Mouse (Mus musculus) lung, embryonic 14.5 days (tissue): ENCODE measurements at regions not wholly inside any gene's neighbourhood (a gene's known extent, or its start where the extent isn't known, plus 50 kb on each side); places are given as distances from the start of the nearest gene placed in this dataset.

ENCODE experiments used
- ATAC-seq: fragments of 200-750 bp; cut with Nextera tagmentation; 2 replicates; pipeline ENCODE4 v1.8.0; 2017; ENCODE audit warnings: mild to moderate bottlenecking, moderate TSS enrichment, moderate library complexity; ENCODE audit not compliant: insufficient read depth
- DNase-seq: peaks from one replicate; pipeline ENCODE4 v3.0.0-alpha.2; 2015
- H3K27ac ChIP-seq: fragments of 300-500 bp; sonication (generic); 2 replicates; pipeline ENCODE4 v1.5.1; 2014; ENCODE audit warnings: low read depth, mild to moderate bottlenecking, moderate library complexity
- H3K27me3 ChIP-seq: fragments of 300-500 bp; sonication (generic); 2 replicates; pipeline ENCODE4 v1.6.1; 2014; ENCODE audit warnings: low read length, control low read depth; ENCODE audit not compliant: insufficient read depth
- H3K36me3 ChIP-seq: fragments of 300-500 bp; sonication (generic); 2 replicates; pipeline ENCODE4 v1.6.1; 2014; ENCODE audit warnings: control low read depth; ENCODE audit not compliant: insufficient read depth
- H3K4me1 ChIP-seq: fragments of 300-500 bp; sonication (generic); 2 replicates; pipeline ENCODE4 v1.6.1; 2014; ENCODE audit warnings: antibody characterized with exemption, control low read depth; ENCODE audit not compliant: insufficient read depth
- H3K4me2 ChIP-seq: fragments of 300-500 bp; sonication (generic); 2 replicates; pipeline ENCODE4 v1.6.1; 2014; ENCODE audit warnings: mild to moderate bottlenecking
- H3K4me3 ChIP-seq: fragments of 300-500 bp; sonication (generic); 2 replicates; pipeline ENCODE4 v1.5.1; 2014; ENCODE audit warnings: low read depth, low read length
- H3K9ac ChIP-seq: fragments of 300-500 bp; sonication (generic); 2 replicates; pipeline ENCODE4 v1.6.1; 2014
- H3K9me3 ChIP-seq: fragments of 300-500 bp; sonication (generic); 2 replicates; pipeline ENCODE4 v1.6.1; 2016; ENCODE audit warnings: low read depth, low read length, control low read depth
- CTCF ChIP-seq: IDR thresholded peaks from 2 replicates; pipeline ENCODE4 v1.5.1; 2016; ENCODE audit warnings: antibody characterized with exemption, low read depth
- WGBS: fragments of 180-500 bp; shearing (Covaris S2); extraction: QIAGEN DNeasy Blood & Tissue Kit; methylation state at CpG from one replicate; pipeline ENCODE4 v1.1.7; 2014; 5-methylcytosine and 5-hydroxymethylcytosine counted together

GRCm38 (mm10) chr12:69501346-69501730 lies 81.5 kb downstream of the Vcpkmt start:
- peak; percentile 3; the same call in 1 of the 2 replicates for ATAC-seq
- H3K9ac ChIP-seq = no peak overlapping the region
- 27% methylated on average over 2 of the region's 2 CpGs for WGBS
- 0 out of 2 replicates have a peak overlapping the region, but pooled peaks have one; percentile 13 for H3K4me3 ChIP-seq
- H3K36me3 ChIP-seq = no peaks in the 10 kb centered on the region
- H3K4me2 ChIP-seq = peak overlapping the region; percentile 57
- TF ChIP-seq CTCF = no peak
- DNase-seq = no peak
- peaks cover 39% of the 10 kb centered on the region for H3K4me1 ChIP-seq
- no peaks in the 10 kb centered on the region for H3K9me3 ChIP-seq
- H3K27me3 ChIP-seq = no peaks in the 10 kb centered on the region
- peak overlapping the region; percentile 99 for H3K27ac ChIP-seq

GRCm38 (mm10) chr12:69500600-69501345 lies 82.1 kb downstream of the Vcpkmt start:
- peaks cover 44% of the 10 kb centered on the region for H3K4me1 ChIP-seq
- 53% methylated on average over 15 of the region's 15 CpGs for WGBS
- no peak overlapping the region for H3K9ac ChIP-seq
- ATAC-seq (no peak), DNase-seq (peak; percentile 69)
- peak overlapping the region; percentile 57; the same call in 1 of the 2 replicates for H3K4me2 ChIP-seq
- no peaks in the 10 kb centered on the region for H3K36me3 ChIP-seq
- H3K9me3 ChIP-seq = no peaks in the 10 kb centered on the region
- no peak for TF ChIP-seq CTCF
- H3K4me3 ChIP-seq = no peak overlapping the region
- no peaks in the 10 kb centered on the region for H3K27me3 ChIP-seq
- H3K27ac ChIP-seq = peak overlapping the region; percentile 99; the same call in 1 of the 2 replicates

- no peak overlapping the region for H3K4me3 ChIP-seq
- WGBS = 44% methylated on average over 7 of the region's 7 CpGs
- no peak for TF ChIP-seq CTCF
- no peaks in the 10 kb centered on the region for H3K27me3 ChIP-seq
- H3K4me1 ChIP-seq = peaks cover 54% of the 10 kb centered on the region
- DNase-seq = peak; percentile 87
- H3K27ac ChIP-seq = peak overlapping the region; percentile 88
- peak overlapping the region; percentile 9; the same call in 1 of the 2 replicates for H3K9ac ChIP-seq
- peak overlapping the region; percentile 20; the same call in 1 of the 2 replicates for H3K4me2 ChIP-seq
- no peaks in the 10 kb centered on the region for H3K9me3 ChIP-seq
- no peaks in the 10 kb centered on the region for H3K36me3 ChIP-seq
- peak; percentile 72 for ATAC-seq
Observed at GRCm38 (mm10) chr12:69497121-69497520, 85.7 kb downstream of the Vcpkmt start.

GRCm38 (mm10) chr12:69496341-69496904 lies 86.4 kb downstream of the Vcpkmt start:
- WGBS = 47% methylated on average over 6 of the region's 6 CpGs
- no peak for TF ChIP-seq CTCF
- Histone ChIP-seq H3K4me3 (no peak overlapping the region), H3K9me3 (no peaks in the 10 kb centered on the region), H3K36me3 (no peaks in the 10 kb centered on the region), H3K4me1 (peaks cover 47% of the 10 kb centered on the region), H3K4me2 (no peak overlapping the region), H3K27me3 (no peaks in the 10 kb centered on the region), H3K27ac (peak overlapping the region; percentile 88), H3K9ac (no peak overlapping the region)
- ATAC-seq (peak; percentile 18), DNase-seq (no peak)

GRCm38 (mm10) chr12:69495776-69496175 lies 87.1 kb downstream of the Vcpkmt start:
- no peak for ATAC-seq
- Histone ChIP-seq H3K4me3 (no peak overlapping the region), H3K36me3 (no peaks in the 10 kb centered on the region), H3K27ac (peak overlapping the region; percentile 88; the same call in 1 of the 2 replicates), H3K9ac (no peak overlapping the region), H3K4me2 (no peak overlapping the region), H3K4me1 (peaks cover 40% of the 10 kb centered on the region), H3K9me3 (no peaks in the 10 kb centered on the region), H3K27me3 (no peaks in the 10 kb centered on the region)
- WGBS = 64% methylated on average over 5 of the region's 5 CpGs
- no peak for DNase-seq
- no peak for TF ChIP-seq CTCF

GRCm38 (mm10) chr12:69494648-69495047 lies 88.2 kb downstream of the Vcpkmt start:
- no peaks in the 10 kb centered on the region for H3K27me3 ChIP-seq
- peaks cover 37% of the 10 kb centered on the region for H3K4me1 ChIP-seq
- DNase-seq (peak; percentile 90), ATAC-seq (peak; percentile 57)
- 24% methylated on average over 8 of the region's 8 CpGs for WGBS
- H3K27ac ChIP-seq = peak overlapping the region; percentile 31
- H3K9ac ChIP-seq = no peak overlapping the region
- no peaks in the 10 kb centered on the region for H3K36me3 ChIP-seq
- no peak overlapping the region for H3K4me3 ChIP-seq
- H3K4me2 ChIP-seq = 0 out of 2 replicates have a peak overlapping the region, but pooled peaks have one; percentile 10
- no peak for TF ChIP-seq CTCF
- H3K9me3 ChIP-seq = no peaks in the 10 kb centered on the region

GRCm38 (mm10) chr12:69489686-69490085 lies 93.1 kb downstream of the Vcpkmt start:
- H3K4me1 ChIP-seq = peaks cover 9% of the 10 kb centered on the region
- 80% methylated on average over 10 of the region's 10 CpGs for WGBS

More at GRCm38 (mm10) chr12:69489686-69490085, 93.1 kb downstream of the Vcpkmt start:
- Histone ChIP-seq H3K4me2 (no peak overlapping the region), H3K9ac (no peak overlapping the region), H3K27me3 (no peaks in the 10 kb centered on the region), H3K36me3 (no peaks in the 10 kb centered on the region), H3K9me3 (no peaks in the 10 kb centered on the region), H3K4me3 (no peak overlapping the region), H3K27ac (no peak overlapping the region)
- no peak for ATAC-seq
- TF ChIP-seq CTCF = no peak
- DNase-seq = no peak
